Mouse (Mus musculus): ENCODE data around the gene Gpt2.

Gpt2 gene

GRCm38 (mm10) chr8:85488631-85489030, 3.7 kb upstream of the Gpt2 start:
- no peak for DNase-seq

- peak; percentile 31 for DNase-seq
Observed at GRCm38 (mm10) chr8:85489546-85489945, 2.8 kb upstream of the Gpt2 start.

DNA sequence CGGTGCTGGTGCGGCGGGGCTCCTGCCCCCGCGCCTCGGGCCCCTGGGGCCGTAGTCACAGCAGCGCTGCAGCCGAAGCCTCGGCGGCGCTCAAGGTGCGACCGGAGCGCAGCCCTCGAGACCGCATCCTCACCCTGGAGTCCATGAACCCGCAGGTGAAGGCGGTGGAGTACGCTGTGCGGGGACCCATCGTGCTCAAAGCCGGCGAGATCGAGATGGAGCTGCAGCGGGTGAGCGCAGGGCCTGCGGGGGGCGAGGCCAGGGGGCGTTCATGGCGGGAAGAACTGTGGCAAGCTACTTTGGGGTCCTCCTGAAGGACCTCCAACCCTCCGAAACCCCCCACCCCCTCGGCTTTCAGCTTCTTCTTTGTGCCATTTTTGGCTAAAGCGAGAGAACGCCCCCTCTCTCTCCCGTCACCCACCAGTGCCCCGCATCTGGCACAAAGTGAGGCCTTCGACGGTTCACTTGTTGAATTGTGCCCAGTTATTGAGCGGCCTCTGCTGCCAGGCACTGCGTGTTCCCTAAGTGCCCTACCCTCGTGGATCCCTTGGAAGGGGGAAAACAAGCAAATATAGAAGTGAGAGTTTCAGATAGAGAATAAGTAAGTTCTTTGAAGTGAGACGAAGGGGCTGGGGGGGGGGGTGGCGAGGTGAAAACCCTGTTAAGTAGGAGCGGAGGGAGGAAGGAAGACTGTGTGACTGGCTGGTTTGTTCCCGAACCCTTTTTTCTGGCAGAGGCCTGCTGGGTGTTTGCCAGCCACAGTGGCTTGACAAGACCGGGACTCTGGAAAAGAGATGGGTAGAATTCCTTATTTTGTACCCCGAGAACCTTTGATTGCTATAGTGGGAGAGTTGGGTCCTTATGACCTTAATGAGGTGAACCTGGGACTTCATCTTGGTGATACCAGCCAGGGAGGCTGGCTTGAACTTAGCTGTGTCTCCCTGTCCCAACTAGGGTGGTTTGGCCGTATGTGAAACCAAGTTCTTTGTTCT, 860 bp downstream of the Gpt2 start:
- peak; percentile 53 for DNase-seq

GRCm38 (mm10) chr8:85496125-85496524, 3.7 kb downstream of the Gpt2 start:
- DNase-seq: no peak

DNA sequence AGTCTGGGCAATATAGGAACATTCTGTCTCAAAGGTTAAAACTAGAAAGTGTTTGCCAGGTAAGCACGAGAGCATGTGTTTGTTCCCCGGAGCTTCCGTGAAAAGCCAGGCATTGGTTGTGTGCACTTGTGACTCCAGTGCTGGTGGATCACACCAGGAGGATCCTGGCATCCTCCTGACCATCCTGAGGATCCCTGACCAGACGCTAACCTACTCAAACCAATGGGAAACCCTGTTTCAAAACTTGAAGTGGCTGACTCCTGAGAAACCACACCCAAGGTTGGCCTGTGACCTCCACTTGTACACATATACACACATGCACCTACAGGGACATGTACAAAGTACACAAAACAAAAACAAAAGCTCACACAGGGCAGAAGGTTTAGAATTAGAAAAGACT, 4.4 kb downstream of the Gpt2 start:
- DNase-seq: no peak

- no peak for DNase-seq
Observed at GRCm38 (mm10) chr8:85498577-85498976, 6.2 kb downstream of the Gpt2 start.

- DNase-seq: no peak
Observed at GRCm38 (mm10) chr8:85500460-85500859, 8.1 kb downstream of the Gpt2 start.

- DNase-seq: no peak
Observed at GRCm38 (mm10) chr8:85500955-85501685, 8.7 kb downstream of the Gpt2 start.

- DNase-seq: no peak
Observed at GRCm38 (mm10) chr8:85502381-85502780, 10.0 kb downstream of the Gpt2 start.

GRCm38 (mm10) chr8:85503065-85503464, 10.7 kb downstream of the Gpt2 start:
- peak; percentile 26 for DNase-seq

GRCm38 (mm10) chr8:85504704-85505103, 12.3 kb downstream of the Gpt2 start:
- DNase-seq: no peak

DNA sequence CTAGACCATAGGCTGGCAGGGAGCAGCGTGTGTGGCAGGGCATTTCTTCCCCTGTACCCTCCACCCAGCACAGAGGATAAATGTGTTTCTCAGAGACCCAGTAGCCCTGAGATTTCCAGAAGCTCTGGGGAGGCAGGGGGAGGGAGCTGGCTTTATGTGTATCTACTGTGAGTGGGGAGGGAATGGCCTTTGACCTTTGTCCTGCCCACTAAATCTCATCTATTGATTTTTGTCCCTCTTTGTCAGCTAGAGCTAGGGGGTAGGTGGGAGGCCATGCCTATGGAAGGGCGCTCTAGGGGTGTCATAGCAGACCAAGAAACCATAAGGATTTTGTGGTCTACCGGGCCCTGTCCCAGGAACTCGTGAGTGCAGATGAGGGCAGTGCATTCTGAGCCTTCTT, 14.2 kb downstream of the Gpt2 start:
- DNase-seq: no peak

DNA sequence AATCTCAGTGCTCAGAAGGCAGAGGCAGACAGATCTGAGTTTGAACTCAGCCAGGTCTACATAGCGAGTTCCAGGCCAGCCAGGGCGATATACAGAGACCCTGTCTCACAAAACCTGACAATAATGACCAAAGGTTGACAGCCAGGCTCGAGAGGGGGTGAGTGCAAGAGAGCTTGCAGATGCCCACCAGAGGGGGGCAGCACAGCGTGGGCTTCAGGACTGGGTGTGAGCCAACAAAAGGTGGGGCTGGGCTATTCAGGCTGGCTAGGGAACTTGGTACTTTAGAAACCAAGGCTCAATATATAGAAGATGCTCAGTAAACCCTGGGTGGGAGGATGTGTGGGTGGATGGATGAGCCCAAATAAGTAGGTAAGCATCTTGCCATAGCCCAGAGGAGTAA, 16.3 kb downstream of the Gpt2 start:
- no peak for DNase-seq

GRCm38 (mm10) chr8:85512234-85512633, 19.9 kb downstream of the Gpt2 start:
- no peak for DNase-seq

DNA sequence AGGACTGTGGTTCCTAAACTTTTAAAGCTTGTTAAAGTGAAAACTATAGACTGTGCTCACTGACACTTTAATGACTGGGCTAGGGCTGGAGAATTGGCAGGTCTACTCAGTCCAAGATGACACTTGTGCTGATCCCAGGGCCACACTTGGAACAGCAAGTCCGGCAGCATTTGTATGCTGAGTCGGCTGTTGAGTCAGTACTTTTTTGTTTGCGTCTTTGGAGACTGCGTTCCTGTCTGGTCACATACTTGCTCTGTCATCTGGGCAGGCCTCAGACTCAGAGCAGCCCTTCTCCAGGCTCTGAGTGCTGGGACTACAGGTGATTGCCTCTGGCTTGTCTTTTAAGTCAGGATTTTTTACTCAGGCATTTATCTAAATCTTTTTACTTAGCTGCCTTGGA, 20.9 kb downstream of the Gpt2 start:
- no peak for DNase-seq

- DNase-seq: no peak
Observed at GRCm38 (mm10) chr8:85515391-85515790, 23.0 kb downstream of the Gpt2 start.

GRCm38 (mm10) chr8:85517336-85517735, 25.0 kb downstream of the Gpt2 start:
- DNase-seq: no peak

GRCm38 (mm10) chr8:85517956-85518355, 25.6 kb downstream of the Gpt2 start:
- no peak for DNase-seq

DNA sequence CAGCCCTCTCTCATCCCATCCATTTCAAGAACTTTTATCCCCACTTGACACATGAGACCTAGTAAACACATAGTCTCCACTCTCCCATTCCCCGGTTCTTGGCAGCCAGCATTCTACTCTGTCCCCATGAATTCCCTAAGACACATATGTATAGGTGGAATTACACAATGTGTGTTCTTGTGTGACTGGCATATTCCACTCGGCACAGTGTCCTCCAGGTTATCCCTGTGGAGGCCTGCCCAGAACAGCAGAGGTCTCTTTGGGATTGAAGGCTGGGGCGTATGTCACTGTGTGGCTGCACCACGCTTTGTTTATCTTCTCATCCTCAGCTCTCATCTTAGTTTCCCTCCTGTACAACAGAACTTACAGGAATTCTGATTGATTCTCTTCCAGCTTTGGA, 28.2 kb downstream of the Gpt2 start:
- no peak for DNase-seq

DNA sequence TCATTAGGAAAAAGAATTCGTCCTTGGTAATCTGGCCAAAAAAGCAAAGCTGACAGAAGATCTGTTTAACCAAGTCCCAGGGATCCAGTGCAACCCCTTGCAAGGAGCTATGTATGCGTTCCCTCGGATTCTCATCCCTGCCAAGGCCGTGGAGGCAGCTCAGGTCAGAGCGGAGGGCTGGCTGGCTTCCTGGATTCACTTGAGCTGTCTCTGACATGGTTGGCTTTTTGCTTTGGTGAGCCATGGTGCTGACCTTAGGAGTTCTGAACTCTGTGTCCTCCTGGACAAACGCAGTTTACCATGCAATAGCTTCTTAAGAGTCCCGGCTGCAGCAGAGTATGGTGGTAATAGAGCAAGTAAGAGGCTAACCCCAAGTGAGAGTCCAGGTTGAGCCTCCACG, 29.0 kb downstream of the Gpt2 start:
- no peak for DNase-seq

GRCm38 (mm10) chr8:85524086-85524485, 31.7 kb downstream of the Gpt2 start:
- no peak for DNase-seq

GRCm38 (mm10) chr8:85526105-85526504, 33.7 kb downstream of the Gpt2 start:
- peak; percentile 57 for DNase-seq

DNA sequence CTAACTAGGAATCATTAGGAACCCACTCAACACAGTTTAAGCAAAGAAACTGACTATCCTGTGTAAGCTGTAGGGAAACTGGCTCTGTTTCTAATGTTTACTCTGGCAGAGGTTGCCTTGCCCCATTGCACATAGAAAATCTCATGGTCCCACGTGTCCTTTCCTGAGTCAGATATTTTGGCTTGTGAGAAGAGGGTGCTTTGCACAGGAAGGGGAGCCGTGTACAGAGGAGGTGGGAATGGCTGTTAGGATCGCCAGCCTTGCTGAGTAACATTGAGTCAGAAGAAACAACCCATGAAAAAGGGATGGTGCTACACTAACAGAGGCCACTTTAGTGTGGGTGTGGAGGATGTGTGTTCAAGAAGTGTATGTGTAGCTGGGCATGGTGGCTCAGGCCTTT, 36.6 kb downstream of the Gpt2 start:
- no peak for DNase-seq

- DNase-seq: no peak
Observed at GRCm38 (mm10) chr8:85530717-85531116, 38.3 kb downstream of the Gpt2 start.
